Mouse (Mus musculus) lung, adult 2 months (tissue): ENCODE measurements around the gene Hmga1b. TPM values are rescaled to one million over a fixed set of nuclear protein-coding genes. Genes with fewer than 3 reads are reported as not detected.
"Not testable (repeated sequence)": the region's sequence is repeated elsewhere in the genome, so short reads cannot be mapped to it uniquely, and the experiment has no call there.

ENCODE experiments used
- DNase-seq: peaks from one replicate; pipeline ENCODE4 v3.0.0; 2022
- H3K4me1 ChIP-seq: fragments of 200-500 bp; 2 replicates; pipeline ENCODE4 v1.6.1; 2011; ENCODE audit warnings: low read length; ENCODE audit not compliant: control insufficient read depth, insufficient read depth
- H3K4me3 ChIP-seq: fragments of 200-500 bp; replicated peaks from 2 replicates; pipeline ENCODE3; 2011; ENCODE audit warnings: low read depth, mild to moderate bottlenecking, control low read depth, low read length; ENCODE audit errors: extremely low read depth
- CTCF ChIP-seq: fragments of 200-500 bp; IDR thresholded peaks from 2 replicates; pipeline ENCODE4 v1.5.1; 2011; ENCODE audit warnings: mild to moderate bottlenecking, low read length, control low read depth; ENCODE audit not compliant: insufficient read depth
- POLR2A ChIP-seq: fragments of 200-500 bp; IDR thresholded peaks from 2 replicates; pipeline ENCODE4 v1.6.1; 2011; ENCODE audit warnings: low read depth, mild to moderate bottlenecking, control low read depth, low read length, borderline replicate concordance; ENCODE audit errors: extremely low read depth
- WGBS: fragments of 180-500 bp; shearing (Covaris S2); methylation state at CpG from one replicate; pipeline ENCODE4 v1.1.7; 2018; 5-methylcytosine and 5-hydroxymethylcytosine counted together
- polyA plus RNA-seq: library from polyadenylated mRNA; depleted of rRNA; stranded (reverse); fragments of >200 nt; gene quantifications from 2 replicates; pipeline ENCODE4 v1.2.3, GENCODE M21; 2012

Hmga1b gene
- polyA plus RNA-seq, 1 experiment, result 1.6 TPM

- Histone ChIP-seq H3K4me3 (no peak overlapping the region), H3K4me1 (peaks cover 6% of the 10 kb centered on the region)
- no peak for DNase-seq
- no peak for TF ChIP-seq POLR2A
- TF ChIP-seq CTCF, result no peak
- 94% methylated on average over 1 of the region's 1 CpGs for WGBS
Measured at GRCm38 (mm10) chr11:120779876-120780275, 17.3 kb downstream of the Hmga1b start.

DNA sequence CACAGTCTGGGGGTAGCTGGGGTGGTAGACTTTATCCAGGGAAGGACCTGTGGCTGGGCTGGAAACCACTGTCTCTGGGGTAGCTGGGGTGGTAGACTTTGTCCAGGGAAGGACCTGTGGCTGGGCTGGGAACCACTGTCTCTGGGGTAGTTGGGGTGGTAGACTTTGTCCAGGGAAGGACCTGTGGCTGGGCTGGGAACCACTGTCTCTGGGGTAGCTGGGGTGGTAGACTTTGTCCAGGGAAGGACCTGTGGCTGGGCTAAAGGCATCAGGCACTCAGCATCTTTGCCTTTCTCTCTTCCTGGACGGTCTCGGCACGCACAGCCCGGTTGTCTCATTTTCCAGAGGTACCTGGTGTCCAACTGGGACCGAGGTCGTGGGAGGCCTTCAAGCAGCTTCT lies 18.8 kb downstream of the Hmga1b start:
- not testable (repeated sequence) for DNase-seq, H3K4me3 ChIP-seq
- 92% methylated on average over 6 of the region's 6 CpGs for WGBS

GRCm38 (mm10) chr11:120783426-120784063 lies 21.0 kb downstream of the Hmga1b start:
- WGBS, result 1% methylated on average over 42 of the region's 42 CpGs
- peak; percentile 32 for DNase-seq
- Histone ChIP-seq H3K4me3 (peak overlapping the region; percentile 85), H3K4me1 (peaks cover 11% of the 10 kb centered on the region)
- TF ChIP-seq CTCF, result no peak
- TF ChIP-seq POLR2A, result no peak

More for the DNA sequence above, 18.8 kb downstream of the Hmga1b start:
- peaks cover 11% of the 10 kb centered on the region for H3K4me1 ChIP-seq

- Histone ChIP-seq H3K4me1 (peaks cover 11% of the 10 kb centered on the region), H3K4me3 (peak within 1 kb of the TSS; percentile 85)
- peak; percentile 87 for DNase-seq
- WGBS, result under 1% methylated on average over 96 of the region's 107 CpGs
- TF ChIP-seq POLR2A, result 0 out of 2 replicates have a peak, but pooled peaks have one; percentile 40
- no peak for TF ChIP-seq CTCF
Measured at GRCm38 (mm10) chr11:120784064-120784791, 21.6 kb downstream of the Hmga1b start, which contains the start of the genes Rfng and Gps1. Gene Rfng, minus strand, starts transcription at chr11:120784207. Gene Gps1, plus strand, starts transcription at chr11:120784272.

- DNase-seq, result no peak
- 32% methylated on average over 9 of the region's 9 CpGs for WGBS
Measured at GRCm38 (mm10) chr11:120785145-120785544, 22.6 kb downstream of the Hmga1b start.

DNA sequence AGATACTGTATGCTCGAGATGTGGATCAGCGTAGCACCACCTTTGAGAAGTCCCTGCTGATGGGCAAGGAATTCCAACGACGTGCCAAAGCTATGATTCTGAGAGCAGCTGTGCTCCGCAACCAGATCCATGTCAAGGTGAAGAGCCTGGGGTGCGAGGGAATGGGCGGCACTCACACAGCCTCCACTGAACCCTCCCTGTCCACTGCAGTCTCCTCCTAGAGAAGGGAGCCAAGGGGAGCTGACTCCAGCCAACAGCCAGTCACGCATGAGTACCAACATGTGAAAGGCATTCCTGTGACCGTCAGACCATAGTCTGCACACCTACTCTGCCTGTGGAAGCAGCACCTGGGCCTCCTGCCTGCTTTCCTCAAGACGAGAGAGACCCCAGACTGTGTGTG lies 25.9 kb downstream of the Hmga1b start:
- 85% methylated on average over 10 of the region's 10 CpGs for WGBS
- DNase-seq, H3K4me1 ChIP-seq, H3K4me3 ChIP-seq: not testable (repeated sequence)

More at GRCm38 (mm10) chr11:120785145-120785544, 22.6 kb downstream of the Hmga1b start:
- Histone ChIP-seq H3K4me3 (peak overlapping the region; percentile 85), H3K4me1 (peaks cover 11% of the 10 kb centered on the region)
- no peak for TF ChIP-seq POLR2A

DNA sequence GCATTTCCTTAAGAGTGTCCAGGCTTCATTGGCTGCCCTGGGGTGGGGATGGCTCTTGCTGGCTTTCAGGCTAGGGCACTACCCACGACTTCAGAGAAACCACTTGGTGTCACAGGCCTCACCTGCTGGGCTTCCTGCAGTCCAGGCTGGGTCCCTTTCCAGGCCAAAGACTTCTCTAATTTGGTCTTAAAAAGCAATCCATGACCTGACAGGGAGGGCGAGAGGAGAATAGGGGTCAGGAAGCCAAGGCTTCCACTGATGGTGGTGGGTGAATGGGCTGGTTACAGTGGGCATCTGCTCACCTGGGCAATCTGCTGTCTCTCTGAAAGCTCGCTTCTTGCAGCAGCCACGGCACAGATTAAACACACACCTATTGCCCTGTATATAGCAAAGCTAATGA lies 26.8 kb downstream of the Hmga1b start:
- whole genome bisulfite sequencing, result 87% methylated on average over 4 of the region's 4 CpGs
- H3K4me3 ChIP-seq, result no peak overlapping the region
- DNase-seq, result no peak
- TF ChIP-seq POLR2A, result no peak
- no peak for TF ChIP-seq CTCF
- H3K4me1 ChIP-seq, result peaks cover 7% of the 10 kb centered on the region

DNA sequence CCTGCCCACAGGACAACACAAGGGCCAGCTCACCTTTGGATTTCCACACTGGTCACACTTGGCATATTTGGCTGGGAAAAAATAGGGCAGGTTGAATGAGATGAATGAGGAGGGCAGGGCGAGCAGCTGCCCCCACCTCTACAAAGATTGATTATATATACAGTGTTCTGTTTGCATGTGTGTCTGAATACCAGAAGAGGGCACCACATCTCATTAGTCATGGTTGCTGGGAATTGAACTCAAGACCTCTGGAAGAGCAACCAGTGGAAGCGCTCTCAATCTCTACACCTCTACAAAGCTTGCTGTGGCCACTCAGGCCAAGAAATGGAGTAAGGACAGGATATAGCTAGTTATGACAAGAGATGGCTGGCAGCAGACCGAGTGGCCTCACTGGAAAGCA lies 27.2 kb downstream of the Hmga1b start:
- Histone ChIP-seq H3K4me1 (peaks cover 6% of the 10 kb centered on the region), H3K4me3 (no peak overlapping the region)
- WGBS, result 86% methylated on average over 3 of the region's 3 CpGs
- TF ChIP-seq CTCF (no peak), POLR2A (no peak)
- DNase-seq, result no peak

DNA sequence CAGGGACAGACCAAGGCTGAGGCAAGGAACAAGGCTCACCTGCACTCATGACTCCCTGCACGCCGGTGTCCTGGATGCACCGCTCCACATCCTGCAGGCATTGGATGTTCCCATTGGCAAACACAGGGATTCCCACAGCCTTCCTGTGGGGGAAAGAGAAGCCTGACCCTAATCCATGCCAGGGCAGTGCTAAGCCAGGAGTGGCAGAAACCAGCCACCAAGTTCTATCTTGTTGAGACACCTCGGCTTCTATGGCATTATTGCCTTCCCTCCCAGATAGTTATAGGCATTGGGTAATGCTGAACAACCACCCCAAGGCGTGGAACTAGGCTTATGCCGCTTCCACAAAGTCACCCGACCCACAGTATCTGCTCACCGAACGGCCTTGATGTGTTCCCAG lies 30.1 kb downstream of the Hmga1b start:
- Histone ChIP-seq H3K4me3 (no peak overlapping the region), H3K4me1 (peaks cover 9% of the 10 kb centered on the region)
- 93% methylated on average over 9 of the region's 9 CpGs for WGBS
- no peak for DNase-seq
- no peak for TF ChIP-seq POLR2A
- no peak for TF ChIP-seq CTCF
